Mouse (Mus musculus): ENCODE measurements around the gene Abhd15. TPM values are rescaled to one million over a fixed set of nuclear protein-coding genes. Genes with fewer than 3 reads are reported as not detected.
"Not testable (repeated sequence)": the region's sequence is repeated elsewhere in the genome, so short reads cannot be mapped to it uniquely, and the experiment has no call there.

Abhd15 gene
- polyA plus RNA-seq, 1 experiment, result 34.2 TPM

DNA sequence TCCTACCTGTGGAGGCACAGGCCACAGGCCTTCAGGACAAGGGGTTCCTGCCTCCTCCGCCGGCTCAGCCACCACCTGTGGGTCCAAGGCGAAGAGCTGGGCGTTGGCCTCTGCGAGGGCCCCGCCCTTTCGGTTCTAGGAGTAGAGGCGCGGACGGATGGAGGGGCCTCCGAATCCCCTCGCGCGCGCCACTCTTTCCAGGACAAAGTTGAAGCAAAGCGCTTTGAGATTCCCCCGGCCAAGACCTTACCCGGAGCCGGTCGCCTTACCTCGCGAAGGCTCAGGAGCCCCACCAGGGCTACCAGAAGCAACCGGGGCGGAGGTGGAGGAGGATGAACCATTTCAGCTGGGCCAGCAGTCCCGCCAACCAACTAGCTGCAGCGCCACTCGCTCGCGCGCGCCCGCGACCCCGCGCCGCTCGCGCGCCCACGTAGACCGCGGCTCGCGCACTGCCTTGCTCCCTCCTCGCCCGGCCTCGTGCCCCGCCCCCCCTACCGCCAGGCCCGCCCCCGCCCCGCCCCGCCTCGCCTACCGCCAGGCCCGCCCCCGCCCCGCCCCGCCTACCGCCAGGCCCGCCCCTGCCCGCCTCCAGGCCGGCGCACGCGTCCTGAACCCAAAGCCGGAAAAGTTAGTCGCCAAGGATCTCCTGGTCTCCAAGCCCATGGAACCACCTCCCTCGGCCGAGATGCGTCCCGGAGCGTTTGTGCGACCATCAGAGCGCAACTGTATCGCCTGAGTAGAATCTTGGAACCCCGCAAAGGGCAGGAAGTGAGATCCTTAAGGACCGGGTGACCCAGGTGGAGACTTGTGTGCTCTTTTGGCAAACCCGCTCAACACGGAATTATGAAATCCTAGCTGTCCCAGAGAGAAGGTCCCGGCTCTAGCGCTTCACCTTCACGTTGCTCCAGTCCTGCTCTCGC, 1.8 kb upstream of the Abhd15 start:
- DNase-seq (ENCODE audit: low read depth), result no peak

- no peak for DNase-seq (ENCODE audit: low read depth)
Measured at GRCm38 (mm10) chr11:77513811-77514170, 1.1 kb upstream of the Abhd15 start.

- DNase-seq (ENCODE audit: low read depth), result no peak
Measured at GRCm38 (mm10) chr11:77514281-77514831, 565 bp upstream of the Abhd15 start.

DNA sequence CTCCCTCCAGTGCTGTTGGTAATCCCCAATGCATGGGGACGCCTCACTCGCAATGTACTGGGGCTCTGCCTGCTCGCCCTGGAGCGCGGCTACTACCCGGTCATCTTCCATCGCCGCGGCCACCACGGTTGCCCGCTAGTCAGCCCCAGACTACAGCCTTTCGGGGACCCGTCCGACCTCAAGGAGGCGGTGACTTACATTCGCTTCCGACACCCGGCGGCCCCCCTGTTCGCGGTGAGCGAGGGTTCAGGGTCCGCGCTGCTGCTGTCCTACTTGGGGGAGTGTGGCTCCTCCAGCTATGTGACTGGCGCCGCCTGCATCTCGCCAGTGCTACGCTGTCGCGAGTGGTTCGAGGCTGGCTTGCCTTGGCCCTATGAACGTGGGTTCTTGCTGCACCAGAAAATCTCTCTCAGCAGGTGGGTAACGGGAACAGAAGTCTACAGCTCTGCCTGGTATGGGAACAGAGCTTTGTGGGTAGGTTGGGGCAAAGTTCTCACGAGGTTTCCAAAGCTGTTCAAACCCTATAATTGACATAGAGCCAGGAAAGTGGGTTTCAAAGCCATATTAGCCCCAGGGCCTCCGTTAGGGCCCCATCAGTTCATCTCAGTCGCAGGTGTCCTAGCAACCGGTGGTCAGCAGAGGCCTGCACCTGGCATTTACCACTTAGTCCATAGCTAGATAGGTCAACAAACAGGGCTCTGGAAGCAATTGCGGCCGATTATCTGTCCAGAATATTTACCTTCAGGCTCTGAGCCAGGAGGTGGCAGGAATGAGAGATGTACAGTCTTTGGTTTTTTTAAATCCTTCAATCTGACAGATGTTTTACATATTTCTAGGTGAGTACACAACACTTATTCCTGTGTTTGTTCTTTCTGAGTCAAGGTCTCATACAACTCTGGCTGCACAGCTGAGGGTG, 974 bp downstream of the Abhd15 start, which contains the start of gene Trp53i13:
Trp53i13 (minus strand) TSS at position 344 of the 916 bp plus-strand sequence.
- no peak for DNase-seq (ENCODE audit: low read depth)

DNA sequence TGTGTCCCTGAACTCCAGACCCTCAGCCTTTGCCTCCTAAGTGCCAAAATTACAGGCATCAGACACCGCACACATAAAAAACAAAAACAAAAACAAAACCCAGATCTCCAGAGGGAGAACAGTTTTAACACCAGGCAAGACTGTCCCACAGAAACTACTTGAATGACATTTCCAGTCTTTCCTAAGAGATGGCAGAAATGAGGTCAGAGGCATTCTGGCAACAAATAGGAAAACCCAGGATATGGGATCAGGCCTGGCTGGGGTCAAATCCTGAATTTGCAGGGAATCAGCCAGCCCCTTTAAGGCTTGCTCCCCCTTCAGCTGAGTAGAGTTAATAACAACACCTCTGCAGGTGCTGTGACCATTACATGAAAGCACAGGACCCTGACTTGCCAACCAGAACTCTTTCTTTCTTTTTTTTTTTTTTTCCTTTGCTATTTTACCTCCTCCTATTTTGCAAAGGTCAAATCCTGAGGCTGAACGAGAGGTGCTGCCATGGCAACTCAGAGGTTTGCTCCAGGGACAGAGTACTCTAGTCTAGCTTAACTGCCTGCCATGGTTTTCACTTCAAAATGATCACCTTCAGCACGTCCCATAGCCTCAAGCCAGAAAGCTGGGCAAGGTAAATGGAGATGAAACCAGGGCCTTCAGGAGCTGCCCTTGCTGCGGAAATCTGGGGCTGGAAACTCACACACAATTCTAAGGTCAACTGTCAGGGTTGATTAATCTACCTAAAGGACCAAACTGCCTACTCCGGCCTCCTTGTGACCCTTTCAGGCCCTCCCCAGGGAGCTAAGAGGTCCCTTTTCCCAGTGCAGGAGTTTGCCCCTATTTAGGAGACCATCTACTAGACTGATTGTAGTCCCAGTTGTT, 1.9 kb downstream of the Abhd15 start:
- DNase-seq (ENCODE audit: low read depth), result no peak

DNA sequence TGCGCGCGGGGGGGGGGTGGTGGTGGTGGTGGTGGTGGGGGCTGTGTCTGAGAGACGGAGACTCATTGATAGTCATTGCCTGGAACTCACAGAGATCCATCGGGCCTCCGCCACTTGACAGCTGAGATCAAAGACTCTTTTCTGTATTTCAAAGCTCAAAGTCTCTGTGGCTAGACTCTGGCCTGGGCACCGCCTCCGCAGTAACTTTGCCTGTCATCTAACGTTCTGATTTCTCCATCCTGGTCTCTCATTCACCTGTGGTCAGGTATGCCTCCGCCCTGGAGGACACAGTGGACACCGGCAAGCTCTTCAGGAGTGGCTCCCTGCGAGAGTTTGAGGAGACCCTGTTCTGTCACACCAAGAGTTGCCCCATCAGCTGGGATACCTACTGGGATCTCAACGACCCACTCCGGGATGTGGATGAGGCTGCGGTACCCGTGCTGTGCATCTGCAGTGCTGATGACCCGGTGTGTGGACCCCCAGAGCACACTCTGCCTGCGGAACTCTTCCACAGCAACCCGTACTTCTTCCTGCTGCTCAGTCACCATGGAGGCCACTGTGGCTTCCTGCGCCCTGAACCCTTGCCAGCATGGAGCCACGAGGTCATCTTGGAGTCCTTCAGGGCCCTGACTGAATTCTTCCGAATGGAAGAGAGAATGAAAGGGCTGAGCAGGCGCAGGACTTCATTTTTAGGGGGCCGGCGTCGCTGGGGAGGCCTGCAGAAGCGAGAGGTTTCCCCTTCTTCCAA, 3.3 kb downstream of the Abhd15 start:
- DNase-seq (ENCODE audit: low read depth), result no peak

DNA sequence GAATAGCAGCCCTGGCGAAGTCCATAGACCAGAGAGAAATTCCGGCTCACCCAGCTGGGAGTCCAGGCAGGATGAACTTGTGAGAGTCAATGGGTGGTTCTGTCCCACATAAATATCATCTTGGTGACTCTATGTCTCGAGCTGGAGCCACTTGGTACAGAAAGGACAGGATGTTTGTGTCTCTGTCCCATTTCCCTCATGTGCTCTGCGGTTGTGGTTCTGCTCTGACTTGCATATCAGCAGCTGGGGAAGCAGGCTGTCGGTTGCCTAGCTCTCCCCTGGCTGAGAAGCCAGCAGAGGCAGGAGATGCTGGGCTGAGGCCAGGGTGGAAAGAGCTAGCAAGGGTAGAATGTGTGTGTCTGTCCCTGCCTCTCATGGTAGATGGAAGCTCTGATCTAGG, 4.1 kb downstream of the Abhd15 start, which contains the start of gene Gm10392:
Gm10392 (minus strand) TSS at position 156 of the 400 bp plus-strand sequence.
- no peak for DNase-seq (ENCODE audit: low read depth)

DNA sequence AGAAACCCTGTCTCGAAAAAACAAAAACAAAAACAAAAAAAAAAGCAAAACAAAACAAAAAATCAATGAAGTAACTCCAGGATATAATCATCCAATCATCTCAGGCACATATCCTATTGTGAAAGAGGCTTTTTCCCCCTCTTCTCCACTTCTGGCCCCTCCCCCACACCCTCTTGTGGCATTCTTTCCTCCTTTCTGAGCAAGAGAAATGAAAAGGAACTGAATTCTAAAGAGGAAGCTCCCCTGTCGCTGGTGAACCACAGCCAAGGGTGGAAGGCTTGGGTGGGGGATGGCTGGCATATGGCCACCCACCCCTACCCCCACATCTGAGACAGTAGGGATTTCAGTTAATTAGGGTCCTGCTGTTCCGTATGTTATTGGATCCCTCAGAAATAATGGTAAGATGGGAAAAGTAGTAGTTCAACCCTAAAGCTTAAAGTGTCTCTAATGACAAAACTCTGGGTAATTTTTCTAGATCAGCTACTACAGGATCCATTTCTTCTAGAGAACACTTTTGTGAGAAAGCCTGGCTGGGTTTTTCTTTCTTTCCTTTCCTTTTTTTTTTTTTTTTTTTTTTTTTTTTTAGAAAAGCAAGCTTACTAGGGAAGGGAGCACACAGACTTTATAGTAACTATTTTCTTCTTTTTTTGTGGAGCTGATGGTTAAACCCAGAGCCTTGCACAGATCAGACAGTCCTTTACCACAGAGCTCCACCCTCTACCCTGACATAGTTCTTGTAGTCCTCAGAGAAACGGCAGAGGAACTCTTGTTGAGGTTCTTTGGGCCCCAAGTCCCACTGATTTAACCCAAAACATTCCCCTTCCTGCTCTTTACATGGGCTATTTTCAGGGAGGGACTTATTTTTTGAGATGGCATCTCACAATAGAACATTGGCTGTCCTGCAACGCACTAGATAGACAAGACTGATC, 5.9 kb downstream of the Abhd15 start:
- DNase-seq (ENCODE audit: low read depth), result no peak

GRCm38 (mm10) chr11:77525804-77526486, 11.0 kb downstream of the Abhd15 start:
- DNase-seq (ENCODE audit: low read depth), result no peak

DNA sequence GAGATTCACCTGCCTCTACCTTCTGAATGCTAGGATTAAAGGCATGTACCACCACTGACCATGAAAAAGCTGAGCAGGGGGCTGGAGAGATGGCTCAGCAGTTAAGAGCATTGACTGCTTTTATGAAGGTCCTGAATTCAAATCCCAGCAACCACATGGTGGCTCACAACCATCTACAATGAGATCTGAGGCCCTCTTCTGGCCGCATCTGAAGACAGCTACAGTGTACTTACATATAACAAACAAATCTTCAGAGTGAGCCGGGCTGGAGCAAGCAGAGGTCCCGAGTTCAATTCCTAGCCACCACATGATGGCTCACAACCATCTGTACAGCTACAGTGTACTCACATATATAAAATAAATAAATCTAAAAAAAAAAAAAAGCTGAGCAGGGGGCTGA, 13.5 kb downstream of the Abhd15 start:
- not testable (repeated sequence) for DNase-seq (ENCODE audit: low read depth)

DNA sequence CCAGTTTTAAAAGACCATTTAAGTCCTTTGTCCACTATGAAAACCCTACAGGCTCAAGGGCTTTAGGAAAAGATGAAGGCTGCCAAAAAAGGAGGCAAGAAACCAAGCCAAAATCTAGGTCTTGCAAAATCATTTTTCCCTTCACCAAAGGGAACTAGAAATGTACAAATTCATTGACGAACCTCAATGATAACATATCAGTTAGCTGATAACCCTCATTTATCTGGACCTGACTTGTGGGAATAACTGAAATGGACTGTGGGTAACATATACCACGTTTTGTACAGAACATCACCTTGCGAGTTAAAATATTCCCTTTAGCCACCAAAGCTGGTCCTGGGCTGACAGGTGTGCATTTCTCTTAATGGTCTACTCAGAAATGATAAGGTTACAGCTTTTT, 14.7 kb downstream of the Abhd15 start:
- no peak for DNase-seq (ENCODE audit: low read depth)

DNA sequence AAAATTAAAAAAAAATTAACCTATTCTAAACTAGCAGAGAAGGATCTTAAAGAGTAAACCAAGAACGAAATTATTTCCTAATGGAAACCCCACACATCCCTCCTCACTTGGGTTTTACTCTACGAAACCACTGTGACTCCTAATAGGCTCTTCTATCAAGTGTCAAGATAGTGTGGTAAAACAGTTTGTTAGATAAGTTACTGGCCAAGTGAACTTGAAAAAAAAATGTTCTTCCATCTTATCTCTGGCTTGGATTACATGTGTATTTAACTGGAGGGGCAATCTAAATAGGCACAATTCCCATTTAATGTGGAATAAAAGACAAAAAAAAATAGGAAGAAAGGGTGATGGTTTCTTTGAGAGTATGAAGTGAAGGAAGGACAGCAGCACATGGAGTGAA, 15.9 kb downstream of the Abhd15 start:
- no peak for DNase-seq (ENCODE audit: low read depth)

- DNase-seq (ENCODE audit: low read depth), result no peak
Measured at GRCm38 (mm10) chr11:77532202-77532846, 17.4 kb downstream of the Abhd15 start.

- DNase-seq (ENCODE audit: low read depth), result peak; percentile 41
Measured at GRCm38 (mm10) chr11:77545261-77545660, 30.3 kb downstream of the Abhd15 start.

DNA sequence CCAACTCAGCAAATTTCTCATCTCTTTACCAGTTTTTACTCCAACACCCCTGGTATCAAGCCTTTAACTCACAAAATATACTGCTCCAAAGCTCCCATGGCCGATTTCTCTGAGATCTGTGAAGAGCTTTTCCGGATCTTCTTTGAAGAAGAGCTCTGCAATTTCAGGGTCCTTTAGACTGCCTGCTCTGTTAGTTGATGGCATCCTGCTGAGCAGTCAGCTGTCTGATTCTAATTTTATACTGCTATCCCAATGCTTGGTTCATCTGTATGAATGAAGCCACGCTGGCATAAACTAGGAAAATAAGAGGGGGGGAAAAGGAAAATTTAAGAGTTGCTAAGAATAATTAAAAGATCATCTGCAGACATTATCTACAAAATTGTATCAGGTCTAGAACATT, 70.3 kb downstream of the Abhd15 start:
- no peak for DNase-seq (ENCODE audit: low read depth)
